Mouse (Mus musculus) heart, embryonic 12.5 days (tissue): Measurements from ENCODE around the gene Snx5. TPM values are rescaled to one million over a fixed set of nuclear protein-coding genes. Genes with fewer than 3 reads are reported as not detected.

Source experiments
- ATAC-seq: fragments of 200-750 bp; cut with Nextera tagmentation; 2 replicates; pipeline ENCODE4 v1.8.0; 2017; ENCODE audit warnings: moderate TSS enrichment, moderate library complexity; ENCODE audit not compliant: insufficient number of reproducible peaks, low FRiP score
- H3K27ac ChIP-seq: fragments of 300-500 bp; sonication (generic); 2 replicates; pipeline ENCODE4 v1.5.1; 2016; ENCODE audit warnings: mild to moderate bottlenecking, moderate library complexity; ENCODE audit not compliant: poor library complexity, severe bottlenecking
- H3K27me3 ChIP-seq: fragments of 300-500 bp; sonication (generic); replicated peaks from 2 replicates; pipeline ENCODE4 v1.6.1; 2016; ENCODE audit warnings: mild to moderate bottlenecking, moderate library complexity
- H3K36me3 ChIP-seq: fragments of 300-500 bp; sonication (generic); 2 replicates; pipeline ENCODE4 v1.6.1; 2016; ENCODE audit warnings: mild to moderate bottlenecking, moderate library complexity
- H3K4me1 ChIP-seq: fragments of 300-500 bp; sonication (generic); replicated peaks from 2 replicates; pipeline ENCODE4 v1.6.1; 2016; ENCODE audit warnings: mild to moderate bottlenecking
- H3K4me2 ChIP-seq: fragments of 300-500 bp; sonication (generic); 2 replicates; pipeline ENCODE4 v1.6.1; 2016; ENCODE audit warnings: mild to moderate bottlenecking, moderate library complexity
- H3K4me3 ChIP-seq: fragments of 300-500 bp; sonication (generic); 2 replicates; pipeline ENCODE4 v1.5.1; 2016; ENCODE audit warnings: mild to moderate bottlenecking
- H3K9ac ChIP-seq: fragments of 300-500 bp; sonication (generic); 2 replicates; pipeline ENCODE4 v1.6.1; 2016; ENCODE audit warnings: mild to moderate bottlenecking, moderate library complexity
- H3K9me3 ChIP-seq: fragments of 300-500 bp; sonication (generic); replicated peaks from 2 replicates; pipeline ENCODE4 v1.6.1; 2016; ENCODE audit warnings: mild to moderate bottlenecking, moderate library complexity
- WGBS: fragments of 180-500 bp; shearing (Covaris S2); methylation state at CpG from one replicate; pipeline ENCODE4 v1.1.7; 2016; 5-methylcytosine and 5-hydroxymethylcytosine counted together
- polyA plus RNA-seq: library from polyadenylated mRNA; unstranded; fragments of >200 nt; fragmentation: Nextera tagmentation; extraction: Ambion mirVana; gene quantifications from 2 replicates; pipeline ENCODE4 v1.2.1, GENCODE M21; 2016

Gene Snx5
- polyA plus RNA-seq, 1 experiment from 2014 or later, result 110 TPM

DNA sequence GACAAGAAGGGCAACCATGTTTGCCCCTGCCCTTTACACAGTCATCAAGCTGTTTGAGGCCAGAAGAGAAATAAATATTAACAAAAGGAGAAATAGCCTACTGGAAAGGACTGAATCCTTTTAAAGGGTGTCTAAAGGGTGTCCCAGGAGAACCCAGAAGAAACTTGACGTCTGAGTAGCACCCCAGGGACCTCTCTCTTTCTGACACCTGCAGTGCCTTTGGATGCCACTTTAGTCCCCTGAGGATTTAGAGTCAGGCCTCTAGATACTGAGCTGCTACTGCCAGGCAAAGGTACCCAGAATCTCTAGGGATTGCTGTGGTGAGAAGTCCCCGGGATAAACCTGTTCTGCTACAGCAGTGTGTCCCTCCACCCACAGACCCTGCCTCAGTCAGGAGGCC, 31.4 kb downstream of the Snx5 start:
- 58% methylated on average over 2 of the region's 2 CpGs for WGBS
- no peak overlapping the region for H3K4me2 ChIP-seq

GRCm38 (mm10) chr2:144238341-144238740, 32.4 kb downstream of the Snx5 start:
- H3K9ac ChIP-seq, result no peak overlapping the region
- ATAC-seq, result no peak
- no peak overlapping the region for H3K27ac ChIP-seq
- H3K4me2 ChIP-seq, result no peak overlapping the region
- H3K4me1 ChIP-seq, result no peaks in the 10 kb centered on the region
- H3K9me3 ChIP-seq, result peaks cover 2% of the 10 kb centered on the region; the same call in 1 of the 2 replicates
- 75% methylated on average over 6 of the region's 6 CpGs for WGBS
- no peaks in the 10 kb centered on the region for H3K36me3 ChIP-seq
- no peaks in the 10 kb centered on the region for H3K27me3 ChIP-seq
- H3K4me3 ChIP-seq, result no peak overlapping the region

More for the DNA sequence above, 31.4 kb downstream of the Snx5 start:
- Histone ChIP-seq H3K9ac (no peak overlapping the region), H3K9me3 (peaks cover 2% of the 10 kb centered on the region; the same call in 1 of the 2 replicates), H3K4me3 (no peak overlapping the region), H3K27me3 (no peaks in the 10 kb centered on the region), H3K27ac (no peak overlapping the region), H3K36me3 (no peaks in the 10 kb centered on the region), H3K4me1 (no peaks in the 10 kb centered on the region)
- no peak for ATAC-seq

DNA sequence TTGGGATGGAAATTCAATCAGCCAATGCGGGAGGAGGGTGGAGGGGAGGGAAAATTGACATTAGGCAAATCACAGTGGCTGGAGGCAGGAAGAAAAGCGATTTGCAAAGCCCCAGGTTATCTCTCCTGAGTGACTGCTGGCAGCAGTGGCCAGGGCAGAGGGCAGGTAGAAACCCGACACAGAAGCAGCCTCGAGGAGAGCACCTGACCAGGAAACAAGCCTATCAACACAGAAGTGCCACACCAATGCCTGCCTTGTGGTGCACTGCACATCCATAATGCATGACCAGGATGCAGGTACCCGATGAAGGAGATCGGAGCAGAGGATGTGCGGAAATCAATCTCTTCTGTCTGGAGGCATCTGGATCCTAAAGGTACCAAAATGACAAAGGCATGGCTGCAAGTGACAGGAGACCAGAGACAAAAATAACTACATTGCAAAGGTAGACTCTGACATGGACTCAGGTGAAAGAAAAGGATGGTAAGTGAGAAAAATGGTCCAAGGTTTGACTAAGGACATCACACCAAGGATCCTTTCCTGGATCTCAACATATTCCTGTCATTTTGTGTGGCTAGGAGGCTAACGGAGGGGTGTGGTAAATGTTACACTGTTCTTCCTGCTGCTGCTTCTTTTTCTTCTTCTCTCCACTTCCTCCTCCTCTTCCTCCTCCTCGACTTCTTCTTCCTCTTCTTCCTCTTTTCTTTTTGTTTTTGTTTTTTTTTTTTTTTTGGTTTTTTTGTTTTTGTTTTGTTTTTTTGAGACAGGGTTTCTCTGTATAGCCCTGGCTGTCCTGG, 33.7 kb downstream of the Snx5 start:
- Histone ChIP-seq H3K4me2 (no peak overlapping the region), H3K9ac (no peak overlapping the region), H3K4me1 (no peaks in the 10 kb centered on the region), H3K27ac (no peak overlapping the region), H3K9me3 (0 out of 2 replicates have a peak, but pooled peaks cover 2% of the 10 kb centered on the region), H3K4me3 (no peak overlapping the region), H3K36me3 (no peaks in the 10 kb centered on the region), H3K27me3 (no peaks in the 10 kb centered on the region)
- no peak for ATAC-seq
- WGBS, result 53% methylated on average over 9 of the region's 9 CpGs

DNA sequence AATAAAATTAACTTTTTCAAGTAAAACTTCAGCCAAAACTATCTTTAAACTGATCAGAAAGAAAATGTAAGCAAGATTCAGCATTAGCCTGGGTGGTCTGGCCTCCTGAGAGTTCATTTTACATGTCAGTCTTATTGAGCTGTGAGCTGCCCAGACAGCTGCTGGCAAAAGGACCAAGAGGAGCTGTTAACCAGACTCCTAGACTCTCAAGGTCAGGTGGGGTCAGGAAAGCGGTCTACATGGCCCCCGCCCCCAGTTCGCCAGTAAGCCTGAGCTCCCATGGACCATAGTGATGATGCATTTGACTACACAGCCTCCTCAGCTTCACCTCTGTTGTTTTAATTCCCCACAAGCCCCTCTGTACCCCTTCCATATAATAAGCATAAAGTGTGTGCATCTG, 34.9 kb downstream of the Snx5 start:
- no peaks in the 10 kb centered on the region for H3K27me3 ChIP-seq
- no peak overlapping the region for H3K27ac ChIP-seq
- ATAC-seq, result no peak
- H3K4me3 ChIP-seq, result no peak overlapping the region
- H3K36me3 ChIP-seq, result no peaks in the 10 kb centered on the region
- 69% methylated on average over 3 of the region's 3 CpGs for WGBS
- 0 out of 2 replicates have a peak, but pooled peaks cover 2% of the 10 kb centered on the region for H3K9me3 ChIP-seq
- no peaks in the 10 kb centered on the region for H3K4me1 ChIP-seq
- no peak overlapping the region for H3K9ac ChIP-seq
- no peak overlapping the region for H3K4me2 ChIP-seq

- WGBS, result 65% methylated on average over 3 of the region's 3 CpGs
- no peaks in the 10 kb centered on the region for H3K4me1 ChIP-seq
- H3K4me2 ChIP-seq, result no peak overlapping the region
- no peak overlapping the region for H3K9ac ChIP-seq
- 0 out of 2 replicates have a peak, but pooled peaks cover 2% of the 10 kb centered on the region for H3K9me3 ChIP-seq
- H3K36me3 ChIP-seq, result no peaks in the 10 kb centered on the region
- no peaks in the 10 kb centered on the region for H3K27me3 ChIP-seq
- H3K4me3 ChIP-seq, result no peak overlapping the region
- no peak for ATAC-seq
- no peak overlapping the region for H3K27ac ChIP-seq
Observed at GRCm38 (mm10) chr2:144233534-144233933, 37.2 kb downstream of the Snx5 start.

DNA sequence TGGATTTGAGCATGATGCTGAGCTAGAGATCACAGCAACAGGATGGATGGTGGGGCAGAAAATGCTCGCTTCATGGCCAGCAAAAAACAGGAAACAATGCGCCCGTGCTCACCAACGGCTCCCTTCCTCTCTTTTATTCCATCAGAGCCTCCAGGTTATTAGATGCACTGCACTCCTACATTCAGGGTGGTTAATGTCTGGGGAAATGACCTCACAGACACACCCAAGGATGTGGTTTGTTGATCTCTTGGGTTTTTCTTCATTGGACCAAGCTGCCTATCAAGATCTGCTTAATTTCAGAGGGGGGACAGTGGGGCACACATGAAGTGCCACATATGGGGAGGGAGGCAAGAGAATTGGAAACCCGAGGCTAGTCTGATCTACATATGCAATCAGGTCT, 39.6 kb downstream of the Snx5 start:
- 64% methylated on average over 5 of the region's 5 CpGs for WGBS
- Histone ChIP-seq H3K9me3 (0 out of 2 replicates have a peak, but pooled peaks cover 6% of the 10 kb centered on the region), H3K9ac (no peak overlapping the region), H3K4me2 (no peak overlapping the region), H3K27me3 (no peaks in the 10 kb centered on the region), H3K4me1 (no peaks in the 10 kb centered on the region), H3K27ac (no peak overlapping the region), H3K36me3 (no peaks in the 10 kb centered on the region), H3K4me3 (no peak overlapping the region)
- no peak for ATAC-seq

GRCm38 (mm10) chr2:144230498-144230897, 40.2 kb downstream of the Snx5 start:
- no peak overlapping the region for H3K9ac ChIP-seq
- H3K36me3 ChIP-seq, result no peaks in the 10 kb centered on the region
- H3K9me3 ChIP-seq, result 0 out of 2 replicates have a peak, but pooled peaks cover 6% of the 10 kb centered on the region
- H3K4me3 ChIP-seq, result no peak overlapping the region
- H3K4me1 ChIP-seq, result no peaks in the 10 kb centered on the region
- WGBS, result 19% methylated on average over 7 of the region's 7 CpGs
- H3K27me3 ChIP-seq, result no peaks in the 10 kb centered on the region
- no peak overlapping the region for H3K27ac ChIP-seq
- no peak overlapping the region for H3K4me2 ChIP-seq
- ATAC-seq, result no peak

DNA sequence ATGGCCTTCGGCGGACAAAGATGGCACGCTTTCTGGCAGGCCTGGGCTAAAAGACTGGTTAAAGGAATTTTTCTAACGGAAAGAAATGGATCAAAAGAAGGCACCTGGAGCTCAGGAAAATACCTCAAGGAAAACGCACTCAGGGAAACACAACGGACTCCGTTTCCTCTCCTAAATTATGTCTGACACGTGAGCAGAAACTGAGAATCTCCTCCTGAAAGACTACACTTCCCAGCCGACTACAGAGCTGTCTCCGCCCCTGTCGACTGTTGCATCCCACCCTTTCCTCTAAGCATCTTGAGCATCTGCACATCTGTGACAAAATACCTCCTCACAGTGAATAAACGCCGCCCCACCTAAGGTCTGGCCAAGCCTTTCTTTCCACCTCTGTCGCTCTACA, 41.1 kb downstream of the Snx5 start:
- Histone ChIP-seq H3K36me3 (no peaks in the 10 kb centered on the region), H3K4me2 (no peak overlapping the region), H3K4me1 (peaks cover under 1% of the 10 kb centered on the region; the same call in 1 of the 2 replicates), H3K9me3 (0 out of 2 replicates have a peak, but pooled peaks cover 3% of the 10 kb centered on the region), H3K27ac (no peak overlapping the region), H3K9ac (no peak overlapping the region), H3K4me3 (no peak overlapping the region), H3K27me3 (no peaks in the 10 kb centered on the region)
- 84% methylated on average over 14 of the region's 14 CpGs for WGBS
- ATAC-seq, result no peak

DNA sequence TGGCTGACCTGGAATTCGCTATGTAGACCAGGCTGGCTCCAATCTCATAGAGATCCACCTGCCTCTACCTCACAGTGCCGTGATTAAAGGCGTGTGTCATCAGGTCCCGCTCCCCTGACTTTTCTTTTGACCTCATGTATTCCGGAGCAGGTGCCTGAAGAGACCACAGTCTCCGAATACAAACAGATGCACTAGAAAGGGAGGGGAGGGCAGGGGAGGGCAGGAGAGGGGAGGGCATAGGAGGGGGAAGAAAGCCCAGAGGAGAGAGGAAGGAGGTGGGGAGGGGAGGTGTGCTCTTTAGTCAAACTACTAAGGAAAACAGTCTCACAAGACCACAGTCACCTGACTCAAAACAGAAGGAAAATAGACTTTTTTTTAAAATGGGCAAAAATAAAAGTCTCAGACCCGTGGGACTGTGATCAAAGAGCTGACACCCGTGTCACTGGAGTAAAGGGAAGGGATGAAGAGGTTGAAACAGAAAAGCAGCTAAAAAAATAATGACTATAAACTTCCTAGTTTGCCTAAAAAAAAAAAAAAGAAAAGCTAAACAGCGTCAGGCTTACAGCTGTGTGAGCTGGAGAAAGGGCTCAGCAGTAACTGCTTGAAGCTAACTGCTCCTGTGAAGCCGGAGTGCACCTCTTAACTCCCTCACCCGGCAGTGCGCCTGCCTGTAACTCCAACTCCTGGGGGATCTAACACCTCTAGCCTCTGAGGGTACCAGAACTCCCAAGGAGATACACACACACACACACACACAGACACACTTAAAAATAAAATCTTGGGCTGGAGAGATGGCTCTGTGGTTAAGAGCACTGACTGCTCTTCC, 42.0 kb downstream of the Snx5 start:
- no peak overlapping the region for H3K27ac ChIP-seq
- no peaks in the 10 kb centered on the region for H3K27me3 ChIP-seq
- H3K4me3 ChIP-seq, result no peak overlapping the region
- H3K9me3 ChIP-seq, result 0 out of 2 replicates have a peak, but pooled peaks cover 3% of the 10 kb centered on the region
- ATAC-seq, result no peak
- H3K4me2 ChIP-seq, result no peak overlapping the region
- 80% methylated on average over 12 of the region's 12 CpGs for WGBS
- H3K36me3 ChIP-seq, result no peaks in the 10 kb centered on the region
- no peak overlapping the region for H3K9ac ChIP-seq
- H3K4me1 ChIP-seq, result peaks cover 7% of the 10 kb centered on the region; the same call in 1 of the 2 replicates

DNA sequence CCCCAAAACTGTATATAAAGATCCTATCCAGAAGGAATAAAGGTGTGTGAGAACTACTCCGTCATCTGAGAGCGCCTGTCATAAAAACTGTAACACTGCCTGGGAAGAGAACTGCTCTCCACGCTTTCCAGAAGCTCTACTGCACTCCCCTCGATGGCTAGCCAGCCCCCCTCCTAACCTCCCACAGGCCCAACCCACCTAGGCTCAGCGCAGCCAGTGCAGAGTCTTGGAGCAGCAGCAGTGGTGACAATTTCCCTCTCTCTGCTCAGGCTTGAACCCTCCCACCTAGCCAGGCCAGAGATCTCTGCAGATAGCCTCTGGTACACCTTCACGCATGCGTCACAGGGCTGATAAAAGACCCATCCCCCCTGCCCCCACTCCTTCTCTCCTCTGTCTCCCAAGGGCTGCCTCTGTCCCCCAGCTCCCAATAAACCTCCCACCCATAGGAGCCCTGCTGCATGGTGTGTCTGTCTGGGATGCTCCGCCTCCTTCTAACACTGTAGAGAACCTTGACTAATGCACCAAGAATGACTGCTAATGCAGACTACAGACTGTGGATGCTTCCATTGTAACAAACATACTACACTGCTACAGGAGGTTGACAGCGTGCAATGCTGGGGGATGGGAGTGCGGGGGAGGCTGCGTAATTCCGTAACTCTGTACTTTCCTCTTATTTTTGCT, 43.7 kb downstream of the Snx5 start:
- Histone ChIP-seq H3K4me3 (no peak overlapping the region), H3K9ac (no peak overlapping the region), H3K9me3 (0 out of 2 replicates have a peak, but pooled peaks cover 3% of the 10 kb centered on the region), H3K27ac (no peak overlapping the region), H3K27me3 (no peaks in the 10 kb centered on the region), H3K36me3 (no peaks in the 10 kb centered on the region), H3K4me1 (peaks cover 7% of the 10 kb centered on the region; the same call in 1 of the 2 replicates), H3K4me2 (no peak overlapping the region)
- 83% methylated on average over 12 of the region's 12 CpGs for WGBS
- ATAC-seq, result no peak
